Mouse (Mus musculus) cerebellum, adult 2 months (tissue): ENCODE results near the gene Akap2.

Source experiments
- CTCF ChIP-seq: fragments of 200-500 bp; IDR thresholded peaks from 2 replicates; pipeline ENCODE4 v1.5.1; 2011; ENCODE audit warnings: low read depth, mild to moderate bottlenecking, control low read depth, low read length, moderate library complexity, borderline replicate concordance; ENCODE audit not compliant: insufficient read depth
- POLR2A ChIP-seq: fragments of 200-500 bp; IDR thresholded peaks from 2 replicates; pipeline ENCODE4 v1.6.1; 2011; ENCODE audit warnings: low read length, control low read depth, borderline replicate concordance; ENCODE audit not compliant: insufficient read depth

DNA sequence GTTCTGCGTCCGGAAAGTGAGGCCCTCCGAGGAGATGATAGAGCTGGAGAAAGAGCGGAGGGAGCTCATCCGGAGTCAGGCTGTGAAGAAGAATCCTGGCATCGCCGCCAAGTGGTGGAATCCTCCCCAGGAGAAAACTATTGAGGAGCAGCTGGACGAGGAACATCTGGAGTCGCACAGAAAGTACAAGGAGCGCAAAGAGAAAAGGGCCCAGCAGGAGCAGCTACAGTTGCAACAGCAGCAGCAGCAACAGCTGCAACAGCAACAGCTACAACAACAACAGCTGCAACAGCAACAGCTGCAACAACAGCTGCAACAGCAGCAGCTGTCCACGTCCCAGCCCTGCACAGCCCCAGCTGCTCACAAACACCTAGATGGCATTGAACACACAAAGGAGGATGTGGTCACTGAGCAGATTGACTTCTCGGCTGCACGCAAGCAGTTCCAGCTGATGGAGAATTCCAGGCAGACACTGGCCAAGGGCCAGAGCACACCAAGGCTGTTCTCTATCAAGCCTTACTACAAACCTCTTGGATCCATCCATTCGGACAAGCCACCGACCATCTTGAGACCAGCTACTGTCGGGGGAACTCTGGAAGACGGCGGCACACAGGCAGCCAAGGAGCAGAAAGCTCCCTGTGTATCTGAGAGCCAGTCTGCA lies 138.0 kb downstream of the Akap2 start:
- TF ChIP-seq CTCF: no peak
- no peak for TF ChIP-seq POLR2A
